Mouse (Mus musculus): ENCODE measurements around the gene Gm8082.
"Not testable (repeated sequence)": the region's sequence is repeated elsewhere in the genome, so short reads cannot be mapped to it uniquely, and the experiment has no call there.

Gene Gm8082

GRCm38 (mm10) chr14:42993524-42993923 is at the start of gene Gm8082:
TSS of gene Gm8082 (minus strand) at chr14:42993624.
- DNase-seq (ENCODE audit: low spot score): not testable (repeated sequence)

DNA sequence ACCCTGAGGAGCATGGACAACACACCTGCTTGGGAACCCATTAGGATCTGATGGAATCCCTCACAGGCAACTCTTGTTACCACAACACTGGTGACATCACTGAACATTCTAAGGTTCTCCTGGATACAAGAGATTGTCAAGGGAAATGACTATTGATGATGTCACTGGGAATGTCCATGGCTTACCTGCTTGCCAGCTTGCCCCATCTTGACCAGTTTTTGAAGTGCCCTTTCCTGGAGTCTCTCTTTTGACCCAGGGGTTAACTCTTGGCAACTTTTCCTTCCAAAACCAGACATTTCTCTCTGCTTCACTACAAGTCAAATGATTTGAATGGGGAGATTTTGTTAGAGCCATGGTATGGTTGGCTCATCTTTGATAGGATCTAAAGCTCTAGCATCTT is 22.1 kb upstream of the Gm8082 start, which contains the start of gene Gm10376:
Gene Gm10376, minus strand, starts transcription at position 101 of the 400 bp plus-strand sequence.
- DNase-seq (ENCODE audit: low spot score): not testable (repeated sequence)
